Mouse (Mus musculus) lung, embryonic 16.5 days (tissue): Measurements from ENCODE around the gene Lpo. TPM values are rescaled to one million over a fixed set of nuclear protein-coding genes. Genes with fewer than 3 reads are reported as not detected.

Source experiments
- ATAC-seq: fragments of 200-750 bp; cut with Nextera tagmentation; 2 replicates; pipeline ENCODE4 v1.8.0; 2017; ENCODE audit warnings: low read depth, mild to moderate bottlenecking, moderate library complexity
- H3K27ac ChIP-seq: fragments of 300-500 bp; sonication (generic); 2 replicates; pipeline ENCODE4 v1.5.1; 2014; ENCODE audit warnings: mild to moderate bottlenecking, control low read depth, low read length
- H3K27me3 ChIP-seq: fragments of 300-500 bp; sonication (generic); 2 replicates; pipeline ENCODE4 v1.6.1; 2014; ENCODE audit warnings: low read depth, low read length, mixed read lengths; ENCODE audit not compliant: control insufficient read depth, insufficient read depth
- H3K36me3 ChIP-seq: fragments of 300-500 bp; sonication (generic); 2 replicates; pipeline ENCODE4 v1.6.1; 2014; ENCODE audit warnings: low read length; ENCODE audit not compliant: control insufficient read depth, insufficient read depth
- H3K4me1 ChIP-seq: fragments of 300-500 bp; sonication (generic); replicated peaks from 2 replicates; pipeline ENCODE4 v1.6.1; 2014; ENCODE audit warnings: low read length, mixed read lengths; ENCODE audit not compliant: control insufficient read depth, insufficient read depth
- H3K4me2 ChIP-seq: fragments of 300-500 bp; sonication (generic); 2 replicates; pipeline ENCODE4 v1.6.1; 2014; ENCODE audit warnings: low read depth, low read length, control low read depth
- H3K4me3 ChIP-seq: fragments of 300-500 bp; sonication (generic); 2 replicates; pipeline ENCODE4 v1.5.1; 2014; ENCODE audit warnings: mild to moderate bottlenecking, low read length, control low read depth
- H3K9ac ChIP-seq: fragments of 300-500 bp; sonication (generic); 2 replicates; pipeline ENCODE4 v1.6.1; 2014; ENCODE audit warnings: low read length, control low read depth
- H3K9me3 ChIP-seq: fragments of 300-500 bp; sonication (generic); 2 replicates; pipeline ENCODE4 v1.6.1; 2016; ENCODE audit warnings: low read length; ENCODE audit not compliant: control insufficient read depth
- WGBS: fragments of 180-500 bp; shearing (Covaris S2); extraction: QIAGEN DNeasy Blood & Tissue Kit; methylation state at CpG from one replicate; pipeline ENCODE4 v1.1.7; 2014; 5-methylcytosine and 5-hydroxymethylcytosine counted together
- microRNA counts: library from miRNA; unstranded; fragments of <30 nt; microRNA quantifications from one replicate; lab custom pipeline; 2016
- microRNA-seq: library from miRNA; unstranded; fragments of <30 nt; microRNA quantifications from one replicate; pipeline ENCODE4, GENCODE M21; 2016
- polyA plus RNA-seq: library from polyadenylated mRNA; unstranded; fragments of >200 nt; fragmentation: Nextera tagmentation; extraction: Ambion mirVana; gene quantifications from 2 replicates; pipeline ENCODE4 v1.2.1, GENCODE M21; 2015

The Lpo gene
- polyA plus RNA-seq, 1 experiment from 2014 or later = not detected

DNA sequence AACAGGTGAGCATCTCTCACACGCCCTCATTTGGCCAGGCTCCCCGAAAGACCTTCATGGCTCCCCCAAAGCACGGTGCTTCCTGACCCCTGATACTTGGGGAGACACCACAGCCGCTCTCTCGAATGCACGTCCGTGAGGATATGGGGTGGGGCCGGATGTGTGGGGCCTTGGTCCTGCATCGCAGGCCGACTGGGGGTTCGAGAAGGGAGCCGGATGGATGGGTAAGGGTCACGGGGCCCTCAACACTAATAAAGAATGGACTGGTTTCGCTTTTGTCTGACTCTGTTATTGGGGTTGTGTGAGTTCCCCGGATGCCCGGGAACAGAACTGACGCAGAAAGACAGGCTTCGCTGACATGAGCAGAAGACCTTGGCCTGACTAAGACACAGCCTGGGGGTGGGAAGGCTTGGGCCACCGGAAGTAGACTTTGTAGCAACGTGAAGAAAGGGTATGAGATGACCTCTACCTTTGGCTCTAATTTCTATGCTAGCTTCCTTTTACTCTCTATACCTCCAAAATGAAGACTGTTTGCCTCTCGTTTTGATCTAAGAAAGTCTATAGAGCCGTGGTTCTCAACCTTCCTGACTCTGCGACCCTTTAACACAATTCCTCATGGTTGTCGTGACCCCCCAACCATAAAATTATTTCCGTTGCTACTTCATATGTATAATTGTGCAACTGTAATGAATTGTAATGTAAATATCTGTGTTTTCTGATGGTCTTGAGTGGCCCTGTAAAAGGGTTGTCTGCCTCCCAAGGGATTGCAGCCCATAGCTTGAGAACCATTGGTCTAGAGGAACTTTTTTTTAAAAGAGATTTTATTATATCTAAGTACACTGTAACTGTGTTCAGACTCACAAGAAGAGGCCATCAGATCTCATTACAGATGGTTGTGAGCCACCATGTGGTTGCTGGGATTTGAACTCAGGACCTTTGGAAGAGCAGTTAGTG is 70.8 kb downstream of the Lpo start:
- Histone ChIP-seq H3K9ac (no peak overlapping the region), H3K36me3 (no peaks in the 10 kb centered on the region), H3K27me3 (peaks cover 24% of the 10 kb centered on the region), H3K9me3 (no peaks in the 10 kb centered on the region), H3K27ac (no peak overlapping the region), H3K4me2 (no peak overlapping the region), H3K4me1 (no peaks in the 10 kb centered on the region), H3K4me3 (peak overlapping the region; percentile 20)
- ATAC-seq = no peak
- 82% methylated on average over 25 of the region's 25 CpGs for WGBS

MicroRNAs within 50 kb of the gene (microRNA counts, 519-probe panel; counts per million panel counts)
- microRNA mmu-miR-142-3p (lab: Ali Mortazavi, UCI) (4,213 counts per million, percentile 85 among the panel's probes with 10 or more counts), microRNA mmu-miR-142-5p (lab: Ali Mortazavi, UCI) (3,808 counts per million, percentile 77 among the panel's probes with 10 or more counts)

Small RNAs within 50 kb of the gene (microRNA-seq; reads per million reads assigned to microRNA genes)
- gene Mir142 (not detected), gene Mir142b (not detected)

Other genes starting within 250 kb of the Lpo start
- 33.5 and 33.9 TPM in 2 replicates for gene Mtmr4, start 236.1 kb downstream of the Lpo start, polyA plus RNA-seq
- 0.25 and 0.26 TPM in 2 replicates for gene Hsf5, start 211.1 kb downstream of the Lpo start, polyA plus RNA-seq
- 15.8 and 16.5 TPM in 2 replicates for gene Rnf43, start 165.6 kb downstream of the Lpo start, polyA plus RNA-seq
- 143 and 167 TPM in 2 replicates for gene Supt4a, start 90.7 kb downstream of the Lpo start, polyA plus RNA-seq
- 1.6 and 2.3 TPM in 2 replicates for gene Tspoap1, start 67.7 kb downstream of the Lpo start, polyA plus RNA-seq
- gene Mpo, start 34.7 kb downstream of the Lpo start, polyA plus RNA-seq = 0.64 and 3.4 TPM in 2 replicates
- gene Mks1, start 24.9 kb upstream of the Lpo start, polyA plus RNA-seq = 14.7 and 15.5 TPM in 2 replicates
- gene Epx, start 47.2 kb upstream of the Lpo start, polyA plus RNA-seq = not detected in 2 replicates
- gene Olfr462, start 64.0 kb upstream of the Lpo start, polyA plus RNA-seq = not detected in 2 replicates
- gene Olfr463, start 69.1 kb upstream of the Lpo start, polyA plus RNA-seq = not detected in 2 replicates
- not detected in 2 replicates for gene Olfr464, start 92.7 kb upstream of the Lpo start, polyA plus RNA-seq
- gene Dynll2, start 159.2 kb upstream of the Lpo start, polyA plus RNA-seq = 23.4 and 24.5 TPM in 2 replicates
- gene Srsf1, start 219.1 kb upstream of the Lpo start, polyA plus RNA-seq = 257 and 272 TPM in 2 replicates
- gene Vezf1, start 240.0 kb upstream of the Lpo start, polyA plus RNA-seq = 32.9 and 38.2 TPM in 2 replicates